Mouse (Mus musculus): Measurements from ENCODE around the gene Rnf121. TPM values are rescaled to one million over a fixed set of nuclear protein-coding genes. Genes with fewer than 3 reads are reported as not detected.

Rnf121 gene
- polyA plus RNA-seq, 1 experiment = 55.8 TPM

GRCm38 (mm10) chr7:101998194-101998927, 66.9 kb downstream of the Rnf121 start:
- peaks cover 78% of the 10 kb centered on the region for H3K36me3 ChIP-seq (ENCODE audit: control insufficient read depth, insufficient read depth)
- H3K27me3 ChIP-seq (ENCODE audit: control insufficient read depth, insufficient read depth, insufficient read length) = no peaks in the 10 kb centered on the region
- no peak for TF ChIP-seq MAX (IDR thresholded peaks at IDR 0.05)
- peak; percentile 85 for TF ChIP-seq CTCF (IDR thresholded peaks at IDR 0.05; ENCODE audit: control insufficient read depth, insufficient read depth, insufficient read length)
- H3ac ChIP-seq (ENCODE audit: control insufficient read depth, insufficient read length, low read depth) = no peak overlapping the region
- no peak overlapping the region for H3K4me3 ChIP-seq (ENCODE audit: insufficient read depth, poor library complexity, severe bottlenecking)
- H3K79me2 ChIP-seq (ENCODE audit: control insufficient read depth, insufficient read depth) = peaks cover 7% of the 10 kb centered on the region
- peaks cover 2% of the 10 kb centered on the region for H3K79me3 ChIP-seq (ENCODE audit: low read depth)

GRCm38 (mm10) chr7:101994241-101994640, 71.0 kb downstream of the Rnf121 start:
- Histone ChIP-seq H3K4me3 (ENCODE audit: insufficient read depth, poor library complexity, severe bottlenecking) (no peak overlapping the region), H3K36me3 (ENCODE audit: control insufficient read depth, insufficient read depth) (peaks cover 79% of the 10 kb centered on the region), H3K79me3 (ENCODE audit: low read depth) (no peaks in the 10 kb centered on the region), H3K79me2 (ENCODE audit: control insufficient read depth, insufficient read depth) (peaks cover 5% of the 10 kb centered on the region), H3ac (ENCODE audit: control insufficient read depth, insufficient read length, low read depth) (no peak overlapping the region), H3K27me3 (ENCODE audit: control insufficient read depth, insufficient read depth, insufficient read length) (no peaks in the 10 kb centered on the region)
- TF ChIP-seq MYOG (IDR thresholded peaks at IDR 0.05; ENCODE audit: control insufficient read depth, extremely low read depth, insufficient read length) (no peak), CEBPB (IDR thresholded peaks at IDR 0.05; ENCODE audit: low read depth) (no peak), MAX (IDR thresholded peaks at IDR 0.05) (no peak), FOSL1 (IDR thresholded peaks at IDR 0.05; ENCODE audit: insufficient read depth, low read length, poor library complexity, severe bottlenecking) (no peak), CTCF (IDR thresholded peaks at IDR 0.05; ENCODE audit: control insufficient read depth, insufficient read depth, insufficient read length) (no peak), MYOD1 (IDR thresholded peaks at IDR 0.05; ENCODE audit: control insufficient read depth, insufficient read length, low read depth) (no peak), USF1 (IDR thresholded peaks at IDR 0.05; ENCODE audit: low read depth) (no peak)

GRCm38 (mm10) chr7:101985081-101985480, 80.2 kb downstream of the Rnf121 start:
- H3K36me3 ChIP-seq (ENCODE audit: control insufficient read depth, insufficient read depth) = peaks cover 45% of the 10 kb centered on the region
- peaks cover 1% of the 10 kb centered on the region for H3K79me3 ChIP-seq (ENCODE audit: low read depth)
- H3ac ChIP-seq (ENCODE audit: control insufficient read depth, insufficient read length, low read depth) = no peak overlapping the region
- TF ChIP-seq MYOD1 (IDR thresholded peaks at IDR 0.05; ENCODE audit: control insufficient read depth, insufficient read length, low read depth) = no peak
- TF ChIP-seq MAX (IDR thresholded peaks at IDR 0.05) = no peak
- no peak for TF ChIP-seq MYOG (IDR thresholded peaks at IDR 0.05; ENCODE audit: control insufficient read depth, extremely low read depth, insufficient read length)
- TF ChIP-seq CEBPB (IDR thresholded peaks at IDR 0.05; ENCODE audit: low read depth) = no peak
- H3K4me3 ChIP-seq (ENCODE audit: insufficient read depth, poor library complexity, severe bottlenecking) = no peak overlapping the region
- peaks cover 25% of the 10 kb centered on the region for H3K79me2 ChIP-seq (ENCODE audit: control insufficient read depth, insufficient read depth)
- H3K27me3 ChIP-seq (ENCODE audit: control insufficient read depth, insufficient read depth, insufficient read length) = no peaks in the 10 kb centered on the region

DNA sequence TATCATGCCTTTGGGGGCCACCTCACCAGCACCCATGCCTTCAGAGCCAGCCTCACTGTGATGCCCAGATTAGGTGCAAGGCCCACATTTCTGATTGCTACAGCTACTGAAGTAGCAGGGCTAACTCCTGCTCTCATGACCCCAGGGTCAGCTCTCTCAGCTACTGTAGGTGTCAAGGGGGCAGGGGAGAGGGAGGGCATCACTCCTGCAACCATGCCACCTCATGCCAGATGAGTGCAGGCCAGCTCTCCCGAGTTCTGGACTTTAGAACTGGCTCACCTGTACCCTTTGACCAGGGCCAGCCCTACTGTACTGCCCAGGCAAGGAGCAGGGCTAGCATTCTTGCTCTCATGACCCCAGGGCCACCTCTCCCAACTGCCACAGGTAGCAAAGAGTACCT, 82.5 kb downstream of the Rnf121 start:
- Histone ChIP-seq H3ac (ENCODE audit: control insufficient read depth, insufficient read length, low read depth) (no peak overlapping the region), H3K79me2 (ENCODE audit: control insufficient read depth, insufficient read depth) (peaks cover 29% of the 10 kb centered on the region), H3K79me3 (ENCODE audit: low read depth) (peaks cover 1% of the 10 kb centered on the region), H3K4me3 (ENCODE audit: insufficient read depth, poor library complexity, severe bottlenecking) (no peak overlapping the region), H3K36me3 (ENCODE audit: control insufficient read depth, insufficient read depth) (peaks cover 36% of the 10 kb centered on the region), H3K27me3 (ENCODE audit: control insufficient read depth, insufficient read depth, insufficient read length) (no peaks in the 10 kb centered on the region)
- TF ChIP-seq FOSL1 (IDR thresholded peaks at IDR 0.05; ENCODE audit: insufficient read depth, low read length, poor library complexity, severe bottlenecking) = no peak
- no peak for TF ChIP-seq CTCF (IDR thresholded peaks at IDR 0.05; ENCODE audit: control insufficient read depth, insufficient read depth, insufficient read length)
- TF ChIP-seq MYOD1 (IDR thresholded peaks at IDR 0.05; ENCODE audit: control insufficient read depth, insufficient read length, low read depth) = no peak
- no peak for TF ChIP-seq CEBPB (IDR thresholded peaks at IDR 0.05; ENCODE audit: low read depth)
- no peak for TF ChIP-seq MAX (IDR thresholded peaks at IDR 0.05)
- TF ChIP-seq USF1 (IDR thresholded peaks at IDR 0.05; ENCODE audit: low read depth) = no peak
- TF ChIP-seq MYOG (IDR thresholded peaks at IDR 0.05; ENCODE audit: control insufficient read depth, extremely low read depth, insufficient read length) = no peak

GRCm38 (mm10) chr7:101974505-101974904, 90.8 kb downstream of the Rnf121 start:
- Histone ChIP-seq H3K27me3 (ENCODE audit: control insufficient read depth, insufficient read depth, insufficient read length) (no peaks in the 10 kb centered on the region), H3K79me2 (ENCODE audit: control insufficient read depth, insufficient read depth) (peaks cover 67% of the 10 kb centered on the region), H3ac (ENCODE audit: control insufficient read depth, insufficient read length, low read depth) (no peak overlapping the region), H3K79me3 (ENCODE audit: low read depth) (peaks cover 64% of the 10 kb centered on the region), H3K4me3 (ENCODE audit: insufficient read depth, poor library complexity, severe bottlenecking) (no peak overlapping the region), H3K36me3 (ENCODE audit: control insufficient read depth, insufficient read depth) (peaks cover 15% of the 10 kb centered on the region)
- no peak for TF ChIP-seq MYOG (IDR thresholded peaks at IDR 0.05; ENCODE audit: control insufficient read depth, extremely low read depth, insufficient read length)
- TF ChIP-seq CTCF (IDR thresholded peaks at IDR 0.05; ENCODE audit: control insufficient read depth, insufficient read depth, insufficient read length) = no peak
- TF ChIP-seq MAX (IDR thresholded peaks at IDR 0.05) = no peak
- no peak for TF ChIP-seq CEBPB (IDR thresholded peaks at IDR 0.05; ENCODE audit: low read depth)
- TF ChIP-seq MYOD1 (IDR thresholded peaks at IDR 0.05; ENCODE audit: control insufficient read depth, insufficient read length, low read depth) = no peak
- no peak for TF ChIP-seq USF1 (IDR thresholded peaks at IDR 0.05; ENCODE audit: low read depth)

DNA sequence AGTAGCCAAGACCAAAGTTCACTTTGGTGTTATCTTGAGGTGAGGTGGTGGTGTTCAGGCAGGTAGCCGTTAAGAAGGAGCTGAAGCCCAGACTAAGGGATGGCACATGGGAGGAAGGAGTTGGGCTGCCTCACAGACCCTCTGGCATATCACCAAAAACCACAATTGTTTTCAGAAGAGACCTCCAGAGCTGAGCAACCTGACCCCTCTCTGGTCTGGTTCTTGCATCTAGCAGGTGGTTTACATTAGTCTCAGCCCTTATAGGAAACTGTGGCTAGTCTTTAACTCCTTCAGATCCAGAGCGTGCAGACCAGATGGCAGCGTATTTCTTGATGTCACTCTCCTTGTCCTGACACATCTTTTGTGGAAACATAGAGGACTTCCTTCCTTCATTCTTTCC, 91.5 kb downstream of the Rnf121 start:
- no peaks in the 10 kb centered on the region for H3K27me3 ChIP-seq (ENCODE audit: control insufficient read depth, insufficient read depth, insufficient read length)
- H3K79me3 ChIP-seq (ENCODE audit: low read depth) = peaks cover 66% of the 10 kb centered on the region
- peaks cover 73% of the 10 kb centered on the region for H3K79me2 ChIP-seq (ENCODE audit: control insufficient read depth, insufficient read depth)
- H3ac ChIP-seq (ENCODE audit: control insufficient read depth, insufficient read length, low read depth) = no peak overlapping the region
- H3K4me3 ChIP-seq (ENCODE audit: insufficient read depth, poor library complexity, severe bottlenecking) = no peak overlapping the region
- TF ChIP-seq USF1 (IDR thresholded peaks at IDR 0.05; ENCODE audit: low read depth) = no peak
- H3K36me3 ChIP-seq (ENCODE audit: control insufficient read depth, insufficient read depth) = peaks cover 11% of the 10 kb centered on the region
